Mouse (Mus musculus) spleen, adult 2 months (tissue): ENCODE results near the gene Elmod3. TPM values are rescaled to one million over a fixed set of nuclear protein-coding genes. Genes with fewer than 3 reads are reported as not detected.
"Not testable (repeated sequence)": the region's sequence is repeated elsewhere in the genome, so short reads cannot be mapped to it uniquely, and the experiment has no call there.

Source experiments
- DNase-seq, 2 experiments: peaks; one replicate each; pipeline versions ENCODE4 v3.0.0 to v3.0.0-alpha.2; 2012 to 2021; ENCODE audit warnings: low spot score in 2 of 2, low read depth in 1 of 2
- H3K27ac ChIP-seq: fragments of 200-500 bp; 2 replicates; pipeline ENCODE4 v1.5.1; 2012; ENCODE audit warnings: low read length, inconsistent platforms; ENCODE audit not compliant: insufficient read depth
- H3K27me3 ChIP-seq: fragments of 200-500 bp; 2 replicates; pipeline ENCODE4 v1.6.1; 2012; ENCODE audit warnings: mild to moderate bottlenecking, moderate library complexity, low read length, inconsistent platforms; ENCODE audit not compliant: control insufficient read depth, insufficient read depth
- H3K36me3 ChIP-seq: fragments of 200-500 bp; 2 replicates; pipeline ENCODE4 v1.6.1; 2012; ENCODE audit warnings: mild to moderate bottlenecking, low read length, inconsistent platforms; ENCODE audit not compliant: control insufficient read depth, insufficient read depth
- H3K4me1 ChIP-seq: fragments of 200-500 bp; 2 replicates; pipeline ENCODE4 v1.6.1; 2011; ENCODE audit warnings: inconsistent platforms; ENCODE audit not compliant: control insufficient read depth, insufficient read depth, insufficient read length
- H3K4me3 ChIP-seq: fragments of 200-500 bp; 2 replicates; pipeline ENCODE4 v1.5.1; 2011; ENCODE audit warnings: mild to moderate bottlenecking, inconsistent platforms; ENCODE audit not compliant: insufficient read depth, insufficient read length; ENCODE audit errors: extremely low read depth
- CTCF ChIP-seq: fragments of 200-500 bp; IDR thresholded peaks from 2 replicates; pipeline ENCODE4 v1.5.1; 2011; ENCODE audit warnings: mild to moderate bottlenecking, inconsistent platforms; ENCODE audit not compliant: insufficient read depth, insufficient read length, insufficient replicate concordance; ENCODE audit errors: extremely low read depth
- POLR2A ChIP-seq: fragments of 200-500 bp; IDR thresholded peaks from 2 replicates; pipeline ENCODE4 v1.6.1; 2011; ENCODE audit warnings: low read depth, low read length, inconsistent platforms
- WGBS: fragments of 180-500 bp; shearing (Covaris S2); methylation state at CpG from one replicate; pipeline ENCODE4 v1.1.7; 2018; 5-methylcytosine and 5-hydroxymethylcytosine counted together
- polyA plus RNA-seq: library from polyadenylated mRNA; depleted of rRNA; stranded (reverse); fragments of >200 nt; gene quantifications from 2 replicates; pipeline ENCODE4 v1.2.3, GENCODE M21; 2012

Elmod3 gene
- polyA plus RNA-seq, 1 experiment = 12.2 TPM

- DNase-seq = no peak
- TF ChIP-seq CTCF (no peak), POLR2A (no peak)
- 67% methylated on average over 10 of the region's 10 CpGs for WGBS
- H3K4me1 ChIP-seq = peaks cover 4% of the 10 kb centered on the region; the same call in 1 of the 2 replicates
- H3K36me3 ChIP-seq = no peaks in the 10 kb centered on the region
- H3K27me3 ChIP-seq = no peaks in the 10 kb centered on the region
- H3K4me3 ChIP-seq = peak overlapping the region; percentile 57; the same call in 1 of the 2 replicates
- peak overlapping the region; percentile 56; the same call in 1 of the 2 replicates for H3K27ac ChIP-seq
Observed at GRCm38 (mm10) chr6:72537998-72538500, 60.2 kb downstream of the Elmod3 start.

DNA sequence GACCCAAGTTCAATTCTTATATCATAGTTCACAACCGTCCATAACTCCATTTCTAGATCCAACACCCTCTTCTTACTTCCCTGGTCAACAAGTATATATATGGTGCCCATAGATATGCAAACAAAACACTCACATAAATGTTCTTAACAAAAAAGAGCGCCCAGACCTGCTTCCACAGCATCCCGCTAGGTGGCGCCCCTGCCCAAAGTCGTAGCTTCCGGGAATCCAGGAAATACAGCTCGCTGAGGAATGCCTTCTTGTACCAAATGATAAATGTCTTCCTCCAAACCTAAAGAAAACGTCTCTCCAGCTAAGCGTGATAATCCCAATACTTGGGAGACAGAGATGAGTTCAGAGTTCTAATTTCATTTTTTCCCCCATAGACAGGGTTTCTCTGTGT lies 63.0 kb downstream of the Elmod3 start:
- H3K4me3 ChIP-seq = no peak overlapping the region
- peaks cover 4% of the 10 kb centered on the region; the same call in 1 of the 2 replicates for H3K4me1 ChIP-seq
- peak; percentile 71 to 82 for DNase-seq
- H3K36me3 ChIP-seq = no peaks in the 10 kb centered on the region
- TF ChIP-seq CTCF (peak; percentile 95), POLR2A (no peak)
- WGBS = 3% methylated on average over 9 of the region's 9 CpGs
- H3K27ac ChIP-seq = no peak overlapping the region
- H3K27me3 ChIP-seq = no peaks in the 10 kb centered on the region

DNA sequence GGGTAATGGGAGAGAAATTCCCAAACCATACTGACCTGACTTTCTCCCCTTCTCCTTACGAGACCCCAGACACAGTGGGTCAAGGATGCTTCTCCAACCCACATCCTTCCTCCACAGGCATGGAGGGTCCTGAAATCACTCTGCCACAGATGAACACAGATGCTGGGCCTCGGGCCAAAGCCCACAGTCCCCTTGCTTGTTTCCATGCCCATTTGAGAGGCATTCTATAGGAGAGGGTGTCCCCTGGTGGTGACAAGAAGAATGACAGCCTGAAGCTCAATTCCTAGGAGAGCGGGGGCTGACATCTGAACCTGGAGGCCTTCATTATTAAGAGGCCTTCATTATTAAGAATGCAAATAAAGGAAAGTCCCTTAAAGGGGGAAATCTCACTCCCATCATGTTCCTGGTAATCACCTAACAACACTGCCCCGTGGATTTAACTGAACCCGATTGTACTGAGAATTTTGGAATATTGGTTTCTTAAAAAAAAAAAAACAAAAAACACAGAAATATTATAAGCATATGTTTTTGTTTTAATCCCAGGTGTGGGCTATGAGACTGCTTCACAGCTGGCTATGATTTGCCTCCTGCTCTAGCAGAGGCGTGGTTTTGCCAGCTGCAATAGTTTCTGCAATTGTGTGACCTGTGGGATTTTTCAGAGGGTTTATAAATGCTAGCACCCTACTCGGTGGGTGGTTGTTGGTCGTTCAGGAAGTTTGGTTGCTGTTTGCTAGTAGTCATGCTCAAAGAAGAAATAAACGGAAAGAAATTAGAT lies 64.0 kb downstream of the Elmod3 start:
- Histone ChIP-seq H3K27ac (no peak overlapping the region), H3K4me1 (peaks cover 4% of the 10 kb centered on the region; the same call in 1 of the 2 replicates), H3K27me3 (no peaks in the 10 kb centered on the region), H3K4me3 (no peak overlapping the region), H3K36me3 (no peaks in the 10 kb centered on the region)
- peak in 1 of 2 experiments; percentile 43 for DNase-seq
- no peak for TF ChIP-seq POLR2A
- peak; percentile 87; the same call in 1 of the 2 replicates for TF ChIP-seq CTCF
- 37% methylated on average over 9 of the region's 9 CpGs for WGBS

- WGBS = 66% methylated on average over 1 of the region's 1 CpGs
- not testable (repeated sequence) for H3K27me3 ChIP-seq, H3K27ac ChIP-seq
Observed at GRCm38 (mm10) chr6:72533555-72533954, 64.7 kb downstream of the Elmod3 start.

DNA sequence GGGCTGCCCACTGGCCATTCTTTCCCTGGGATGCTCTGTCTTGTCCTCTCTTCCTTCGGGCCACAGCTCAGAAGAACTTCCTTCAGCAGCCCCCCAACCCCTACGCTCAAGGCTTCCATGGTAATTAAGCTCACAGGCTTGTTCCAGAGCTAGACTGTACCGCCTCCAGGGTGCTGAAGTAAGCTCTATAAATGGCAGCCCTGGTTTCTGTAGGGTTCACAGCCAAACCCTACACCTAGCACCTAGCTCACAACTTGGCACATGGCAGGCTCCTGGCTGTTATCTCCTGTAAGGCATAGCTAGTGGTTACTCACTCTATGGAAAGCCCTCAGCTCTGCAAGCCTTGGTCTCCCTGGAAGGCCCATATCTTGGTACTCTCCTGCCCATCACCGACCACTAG lies 65.6 kb downstream of the Elmod3 start:
- no peaks in the 10 kb centered on the region for H3K4me1 ChIP-seq
- WGBS = 90% methylated on average over 4 of the region's 4 CpGs
- no peaks in the 10 kb centered on the region for H3K36me3 ChIP-seq
- DNase-seq = no peak
- H3K27me3 ChIP-seq = no peaks in the 10 kb centered on the region
- H3K27ac ChIP-seq = no peak overlapping the region
- TF ChIP-seq CTCF = no peak
- TF ChIP-seq POLR2A = no peak
- H3K4me3 ChIP-seq = no peak overlapping the region

More at GRCm38 (mm10) chr6:72533555-72533954, 64.7 kb downstream of the Elmod3 start:
- not testable (repeated sequence) for H3K36me3 ChIP-seq, H3K4me3 ChIP-seq, DNase-seq, H3K4me1 ChIP-seq

GRCm38 (mm10) chr6:72528410-72529151 lies 69.6 kb downstream of the Elmod3 start:
- WGBS = 91% methylated on average over 10 of the region's 10 CpGs

More at GRCm38 (mm10) chr6:72528410-72529151, 69.6 kb downstream of the Elmod3 start:
- TF ChIP-seq CTCF (no peak), POLR2A (no peak)
- H3K4me1 ChIP-seq = no peaks in the 10 kb centered on the region
- no peaks in the 10 kb centered on the region for H3K36me3 ChIP-seq
- H3K4me3 ChIP-seq = no peak overlapping the region
- no peak overlapping the region for H3K27ac ChIP-seq
- DNase-seq = no peak
- no peaks in the 10 kb centered on the region for H3K27me3 ChIP-seq
